Mouse (Mus musculus) right cerebral cortex, postnatal 14 days (tissue): Measurements from ENCODE around the gene Cwc27.

Source experiments
- DNase-seq: peaks from one replicate; pipeline ENCODE4 v3.0.0; 2022

Gene Cwc27

DNA sequence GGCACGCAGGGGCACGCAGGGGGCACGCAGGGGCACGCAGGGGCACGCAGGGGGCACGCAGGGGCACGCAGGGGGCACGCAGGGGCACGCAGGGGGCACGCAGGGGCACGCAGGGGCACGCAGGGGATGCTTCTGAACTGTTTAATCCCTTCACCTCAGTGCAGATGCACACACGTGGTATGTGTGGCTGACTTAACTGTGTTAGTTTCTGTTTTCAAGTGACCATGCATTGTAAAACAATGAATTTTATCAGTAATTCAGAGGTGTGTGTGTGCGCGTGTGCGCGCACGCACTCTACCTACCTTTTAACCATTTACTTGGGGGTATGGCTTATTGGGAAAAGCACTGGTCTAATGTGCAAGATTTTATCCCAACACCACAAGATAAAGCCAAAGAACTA is 208.4 kb downstream of the Cwc27 start:
- no peak for DNase-seq

GRCm38 (mm10) chr13:104606786-104607580 is 210.0 kb downstream of the Cwc27 start:
- DNase-seq, result no peak

DNA sequence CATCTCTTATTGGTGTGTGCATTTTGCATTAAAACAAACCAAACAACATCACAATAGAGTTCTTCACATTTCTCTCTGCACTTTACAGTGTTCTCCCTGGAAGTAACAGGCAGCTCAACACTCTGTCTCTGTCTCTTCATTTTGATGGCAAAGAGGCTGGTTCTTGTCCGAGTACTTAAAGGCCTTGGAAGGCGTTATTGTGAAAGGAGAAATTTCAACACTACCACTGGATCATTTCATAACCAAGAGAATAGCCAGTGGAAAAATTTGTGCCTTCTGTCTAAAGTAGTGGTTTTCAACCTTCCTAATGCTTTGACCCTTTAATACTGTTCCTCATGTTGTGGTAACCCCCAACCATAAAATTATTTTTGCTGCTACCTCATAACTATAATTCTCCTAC is 211.8 kb downstream of the Cwc27 start:
- no peak for DNase-seq

DNA sequence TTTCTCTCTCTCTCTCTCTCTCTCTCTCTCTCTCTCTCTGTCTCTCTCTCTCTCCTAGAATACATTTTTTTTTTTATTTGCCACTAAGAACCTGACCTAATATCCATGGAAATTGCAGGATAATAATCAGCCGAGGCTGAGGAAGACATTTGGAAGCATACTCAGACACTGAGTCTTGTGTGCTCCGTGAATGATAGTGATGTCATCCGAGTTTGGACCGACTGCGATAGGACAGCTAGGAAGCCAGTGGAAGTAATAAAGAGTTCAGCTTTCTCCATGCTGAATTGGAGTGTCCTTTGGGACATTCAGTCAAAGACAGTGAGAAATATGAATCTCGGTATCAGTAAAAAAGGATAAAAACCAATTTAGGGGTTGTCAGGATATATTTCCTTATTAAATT is 214.7 kb downstream of the Cwc27 start:
- no peak for DNase-seq

DNA sequence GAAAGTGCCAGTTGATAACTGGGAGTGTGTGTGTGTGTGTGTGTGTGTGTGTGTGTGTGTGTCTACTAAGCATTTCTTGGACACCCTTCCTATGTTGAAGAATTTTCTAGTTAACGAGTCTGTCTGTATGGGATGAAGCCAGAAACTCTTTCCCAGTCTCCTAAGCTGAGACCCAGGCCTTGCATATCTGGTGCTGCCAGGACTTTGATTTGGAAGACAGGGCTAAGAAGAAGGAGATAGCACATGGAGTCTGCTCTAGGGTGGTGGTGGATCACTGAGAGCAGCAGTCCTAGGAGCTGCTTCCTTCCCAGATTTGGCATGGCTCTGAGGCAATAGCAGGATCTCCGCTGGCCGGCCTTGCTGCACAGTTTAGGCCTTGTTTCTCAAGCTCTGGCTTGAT is 215.2 kb downstream of the Cwc27 start:
- no peak for DNase-seq

GRCm38 (mm10) chr13:104596199-104596598 is 220.7 kb downstream of the Cwc27 start:
- no peak for DNase-seq

- no peak for DNase-seq
These were observed 222.1 kb downstream of the Cwc27 start for GRCm38 (mm10) chr13:104594820-104595351.

GRCm38 (mm10) chr13:104590931-104591330 is 226.0 kb downstream of the Cwc27 start:
- DNase-seq, result no peak

DNA sequence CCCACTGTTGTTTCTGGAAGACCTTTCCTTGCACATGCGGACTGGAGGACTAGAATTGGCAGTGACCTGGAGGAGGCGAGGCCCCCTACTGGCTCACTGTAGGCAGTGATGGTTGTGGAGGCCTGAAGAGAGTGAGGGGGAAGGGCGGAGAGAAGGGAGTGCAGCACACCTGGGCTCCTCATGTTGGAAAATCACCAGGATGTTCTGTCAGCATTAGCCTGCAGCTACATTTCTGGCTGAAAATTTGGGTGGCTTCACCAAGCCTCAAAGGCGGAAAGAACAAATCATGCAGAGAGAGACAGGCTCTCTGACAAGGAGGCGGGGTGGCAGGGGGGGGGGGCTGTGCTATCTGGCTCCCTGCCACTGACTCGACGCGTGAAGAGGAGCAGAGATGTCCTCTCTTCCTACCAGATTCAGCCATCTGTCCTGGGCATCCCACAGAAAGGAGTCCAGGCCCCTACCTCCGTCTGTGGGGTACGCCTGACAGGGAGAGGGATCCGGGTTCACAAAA is 226.8 kb downstream of the Cwc27 start:
- DNase-seq, result no peak

- DNase-seq, result no peak
These were observed 228.6 kb downstream of the Cwc27 start for GRCm38 (mm10) chr13:104588383-104588782.
